Mouse (Mus musculus) inflammation-experienced regulatory T-cells, adult 16 weeks (primary cell): Measurements from ENCODE around the gene Fryl. TPM values are rescaled to one million over a fixed set of nuclear protein-coding genes. Genes with fewer than 3 reads are reported as not detected.

Source experiments
- polyA plus RNA-seq: library from polyadenylated mRNA; unstranded; fragments of 100-300 nt; shearing (Covaris generic); gene quantifications from one replicate; pipeline ENCODE4 v1.2.1, GENCODE M21; 2017

Fryl gene
- 120 TPM for polyA plus RNA-seq

DNA sequence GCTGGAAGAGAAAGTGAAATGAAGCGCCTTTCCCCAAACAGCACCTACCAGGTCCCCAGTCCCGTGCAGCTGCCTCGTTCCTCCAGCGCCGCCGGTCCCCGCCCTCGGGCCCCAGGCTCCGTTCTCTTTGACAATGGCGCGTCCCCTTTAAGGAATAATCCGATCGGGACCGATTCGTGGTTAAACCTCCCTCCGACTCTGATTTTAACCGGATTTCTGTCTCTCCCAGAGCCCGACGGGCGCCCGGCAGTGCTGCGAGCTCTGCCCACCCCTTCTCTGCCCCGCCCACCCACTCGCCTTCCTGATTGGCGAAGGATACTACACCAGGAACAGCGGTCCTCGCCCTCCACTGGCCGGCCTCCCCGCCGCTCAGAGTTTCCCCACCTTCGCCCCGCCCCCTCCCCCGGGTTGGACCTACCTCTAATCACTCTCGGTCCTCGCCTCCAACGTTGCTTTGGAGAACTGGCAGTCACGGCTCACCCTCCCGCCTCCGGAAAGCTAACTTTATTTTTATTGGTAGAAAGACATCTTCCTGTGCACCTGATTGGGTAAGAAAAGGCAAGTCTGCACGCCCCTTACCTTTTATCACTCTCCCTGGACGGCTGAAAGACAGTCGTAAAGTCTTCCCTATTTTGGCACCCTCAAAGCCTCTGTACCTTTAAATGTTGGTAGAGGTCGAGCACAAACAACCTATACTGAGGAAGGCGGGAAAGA, at the start of gene Fryl:
TSS of gene Fryl (minus strand) at position 268 of the 714 bp plus-strand sequence.

GRCm38 (mm10) chr5:73292502-73293457, 36.4 kb upstream of the Fryl start, which contains the start of gene Ociad1:
Gene Ociad1, plus strand, starts transcription at chr5:73292784.

DNA sequence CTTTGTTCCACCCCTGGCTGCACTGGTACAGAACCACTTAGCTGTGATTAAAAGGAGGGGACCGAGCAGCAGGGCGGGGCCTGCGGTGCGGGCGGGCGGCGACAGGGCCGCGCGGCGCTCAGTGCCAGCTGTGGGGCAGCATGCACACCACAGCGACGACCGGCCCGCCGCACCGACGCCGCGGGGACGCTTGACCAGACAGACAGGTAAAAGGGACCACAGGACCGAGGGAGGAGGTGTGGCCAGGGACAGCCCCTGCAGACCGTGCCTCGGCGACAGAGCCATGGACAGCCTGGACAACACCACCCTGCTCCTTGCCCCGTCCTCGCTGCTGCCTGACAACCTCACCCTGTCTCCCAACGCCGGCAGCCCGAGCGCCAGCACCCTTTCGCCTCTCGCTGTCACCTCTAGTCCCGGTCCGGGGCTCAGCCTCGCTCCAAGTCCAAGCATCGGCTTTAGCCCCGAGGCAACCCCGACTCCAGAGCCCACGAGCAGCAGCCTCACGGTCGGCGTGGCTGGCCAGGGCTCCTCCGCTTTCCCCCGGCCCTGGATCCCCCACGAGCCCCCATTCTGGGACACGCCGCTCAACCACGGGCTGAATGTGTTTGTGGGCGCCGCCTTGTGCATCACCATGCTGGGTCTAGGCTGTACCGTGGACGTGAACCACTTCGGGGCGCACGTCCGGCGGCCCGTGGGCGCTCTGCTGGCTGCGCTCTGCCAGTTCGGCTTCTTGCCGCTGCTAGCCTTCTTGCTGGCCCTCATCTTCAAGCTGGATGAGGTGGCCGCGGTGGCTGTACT, 249.4 kb downstream of the Fryl start, which contains the start of gene Slc10a4:
TSS of gene Slc10a4 (plus strand) at position 100 of the 798 bp plus-strand sequence.

GRCm38 (mm10) chr5:72974602-72975001, 281.8 kb downstream of the Fryl start, which contains the start of gene Gm10135:
Gene Gm10135, minus strand, starts transcription at chr5:72974702.

Other genes starting within 250 kb of the Fryl start
- gene Slc10a4, start 249.7 kb downstream of the Fryl start, polyA plus RNA-seq = not detected
- gene Ociad1, start 36.2 kb upstream of the Fryl start, polyA plus RNA-seq = 371 TPM
- gene Ociad2, start 84.4 kb upstream of the Fryl start, polyA plus RNA-seq = 0.93 TPM
- gene Cwh43, start 149.5 kb upstream of the Fryl start, polyA plus RNA-seq = not detected
- 26.3 TPM for gene Dcun1d4, start 224.4 kb upstream of the Fryl start, polyA plus RNA-seq